Mouse (Mus musculus): ENCODE measurements around the gene Gm26897. TPM values are rescaled to one million over a fixed set of nuclear protein-coding genes. Genes with fewer than 3 reads are reported as not detected.

The Gm26897 gene
- total RNA-seq (2014; rRNA removed) (not detected in 2 replicates), polyA plus RNA-seq (2015; fragmentation: Nextera tagmentation; extraction: Ambion mirVana) (not detected in 2 replicates)

DNA sequence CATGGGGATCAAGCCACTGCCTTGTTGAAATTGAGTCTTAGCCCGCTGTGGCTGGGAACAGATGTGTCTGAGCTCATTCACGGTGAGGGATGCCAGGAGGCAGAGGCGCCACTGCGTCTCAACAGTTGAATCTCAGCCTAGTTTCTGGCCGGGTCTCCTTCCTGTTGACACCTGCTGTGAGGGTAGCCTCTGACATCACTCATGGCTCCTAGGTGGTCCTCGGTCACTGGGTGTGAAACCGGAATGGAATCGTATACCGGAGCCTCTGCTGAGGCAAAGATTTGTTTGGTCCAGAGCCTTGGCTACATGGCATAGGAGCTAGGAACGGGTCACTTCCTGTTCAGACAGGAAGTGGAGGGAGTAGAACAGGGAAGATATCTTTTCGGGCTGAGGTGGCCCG lies at the start of gene Gm26897:
Gm26897 (plus strand) TSS at position 74 of the 400 bp plus-strand sequence.
- TF ChIP-seq CTCF (IDR thresholded peaks at IDR 0.05), result no peak
- Histone ChIP-seq H3K9ac (replicated peaks; ENCODE audit: low read length, poor library complexity, severe bottlenecking) (no peak within 1 kb of the TSS), H3K4me3 (ENCODE audit: low read depth, low read length) (no peak within 1 kb of the TSS), H3K4me1 (ENCODE audit: insufficient read depth, low read length) (no peaks in the 10 kb centered on the region; the same call in 1 of the 2 replicates), H3K27me3 (ENCODE audit: insufficient read depth, low read length) (no peaks in the 10 kb centered on the region), H3K4me2 (ENCODE audit: low read depth, low read length, poor library complexity, severe bottlenecking) (no peak within 1 kb of the TSS), H3K9me3 (ENCODE audit: low read length) (no peaks in the 10 kb centered on the region), H3K27ac (ENCODE audit: low read depth, low read length) (no peak within 1 kb of the TSS), H3K36me3 (ENCODE audit: insufficient read depth, low read length) (no peaks in the 10 kb centered on the region)
- 88% methylated on average over 12 of the region's 12 CpGs for WGBS
- no peak for DNase-seq (ENCODE audit: low spot score)
- ATAC-seq (ENCODE audit: low FRiP score), result no peak

DNA sequence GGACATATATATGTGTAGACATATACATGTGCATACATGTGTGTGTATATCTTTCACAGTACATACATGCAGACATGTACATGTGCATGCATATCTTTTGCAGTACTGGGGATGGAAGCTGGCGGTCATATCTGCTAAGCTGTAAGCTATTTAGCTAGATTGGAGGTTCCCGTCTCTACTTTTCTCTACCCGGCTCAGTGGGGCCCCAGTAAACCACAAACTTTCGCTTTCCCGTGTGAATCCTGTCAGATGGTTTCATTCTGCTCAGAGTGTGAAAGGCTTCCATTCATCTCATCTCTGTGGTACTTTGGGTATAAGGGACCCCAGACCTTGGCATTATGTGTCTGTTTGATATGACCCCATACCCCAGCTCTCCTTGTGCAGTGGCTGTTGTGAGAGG lies 46.4 kb upstream of the Gm26897 start:
- ATAC-seq (ENCODE audit: low FRiP score) (no peak), DNase-seq (ENCODE audit: low spot score) (no peak)

DNA sequence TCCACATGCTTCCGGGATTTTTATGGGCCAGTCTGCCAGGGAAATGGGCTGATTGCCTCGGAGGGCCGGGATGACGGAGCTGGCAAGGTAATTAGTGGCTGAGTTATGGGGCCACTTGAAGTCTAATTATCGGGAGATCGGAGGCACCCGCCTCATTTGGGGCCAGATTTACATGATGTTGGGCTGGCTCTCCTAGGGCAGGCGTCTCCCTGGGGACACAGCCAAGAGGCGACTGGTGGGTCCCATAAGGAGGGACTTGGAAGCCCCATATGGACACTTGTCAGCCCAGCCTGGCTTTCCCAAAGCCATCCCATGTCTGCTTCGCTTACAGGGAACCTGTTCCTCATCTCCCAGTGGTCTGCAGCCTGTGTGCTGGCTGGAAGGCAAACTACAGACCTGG lies 45.1 kb upstream of the Gm26897 start:
- no peaks in the 10 kb centered on the region for H3K9me3 ChIP-seq (ENCODE audit: low read length)
- no peak overlapping the region for H3K4me3 ChIP-seq (ENCODE audit: low read depth, low read length)
- H3K36me3 ChIP-seq (ENCODE audit: insufficient read depth, low read length), result no peaks in the 10 kb centered on the region
- no peak overlapping the region for H3K9ac ChIP-seq (replicated peaks; ENCODE audit: low read length, poor library complexity, severe bottlenecking)
- TF ChIP-seq CTCF (IDR thresholded peaks at IDR 0.05), result no peak
- DNase-seq (ENCODE audit: low spot score) (no peak), ATAC-seq (ENCODE audit: low FRiP score) (no peak)
- H3K4me1 ChIP-seq (ENCODE audit: insufficient read depth, low read length), result no peaks in the 10 kb centered on the region; the same call in 1 of the 2 replicates
- no peak overlapping the region for H3K27ac ChIP-seq (ENCODE audit: low read depth, low read length)
- no peak overlapping the region for H3K4me2 ChIP-seq (ENCODE audit: low read depth, low read length, poor library complexity, severe bottlenecking)
- H3K27me3 ChIP-seq (ENCODE audit: insufficient read depth, low read length), result no peaks in the 10 kb centered on the region
- 66% methylated on average over 10 of the region's 10 CpGs for WGBS

More for the DNA sequence above, 46.4 kb upstream of the Gm26897 start:
- Histone ChIP-seq H3K9me3 (ENCODE audit: low read length) (no peaks in the 10 kb centered on the region), H3K27me3 (ENCODE audit: insufficient read depth, low read length) (no peaks in the 10 kb centered on the region), H3K9ac (replicated peaks; ENCODE audit: low read length, poor library complexity, severe bottlenecking) (no peak overlapping the region), H3K36me3 (ENCODE audit: insufficient read depth, low read length) (no peaks in the 10 kb centered on the region), H3K4me1 (ENCODE audit: insufficient read depth, low read length) (no peaks in the 10 kb centered on the region; the same call in 1 of the 2 replicates), H3K4me2 (ENCODE audit: low read depth, low read length, poor library complexity, severe bottlenecking) (no peak overlapping the region), H3K27ac (ENCODE audit: low read depth, low read length) (no peak overlapping the region), H3K4me3 (ENCODE audit: low read depth, low read length) (no peak overlapping the region)
- no peak for TF ChIP-seq CTCF (IDR thresholded peaks at IDR 0.05)
- 78% methylated on average over 5 of the region's 5 CpGs for WGBS

GRCm38 (mm10) chr5:111697996-111698395 lies 35.7 kb upstream of the Gm26897 start:
- H3K36me3 ChIP-seq (ENCODE audit: insufficient read depth, low read length), result no peaks in the 10 kb centered on the region
- no peak overlapping the region for H3K9ac ChIP-seq (replicated peaks; ENCODE audit: low read length, poor library complexity, severe bottlenecking)
- ATAC-seq (ENCODE audit: low FRiP score) (no peak), DNase-seq (ENCODE audit: low spot score) (no peak)
- H3K27ac ChIP-seq (ENCODE audit: low read depth, low read length), result no peak overlapping the region
- H3K4me3 ChIP-seq (ENCODE audit: low read depth, low read length), result no peak overlapping the region
- no peaks in the 10 kb centered on the region for H3K9me3 ChIP-seq (ENCODE audit: low read length)
- H3K27me3 ChIP-seq (ENCODE audit: insufficient read depth, low read length), result no peaks in the 10 kb centered on the region
- 86% methylated on average over 7 of the region's 7 CpGs for WGBS
- no peak overlapping the region for H3K4me2 ChIP-seq (ENCODE audit: low read depth, low read length, poor library complexity, severe bottlenecking)
- peaks cover 8% of the 10 kb centered on the region; the same call in 1 of the 2 replicates for H3K4me1 ChIP-seq (ENCODE audit: insufficient read depth, low read length)
- no peak for TF ChIP-seq CTCF (IDR thresholded peaks at IDR 0.05)

DNA sequence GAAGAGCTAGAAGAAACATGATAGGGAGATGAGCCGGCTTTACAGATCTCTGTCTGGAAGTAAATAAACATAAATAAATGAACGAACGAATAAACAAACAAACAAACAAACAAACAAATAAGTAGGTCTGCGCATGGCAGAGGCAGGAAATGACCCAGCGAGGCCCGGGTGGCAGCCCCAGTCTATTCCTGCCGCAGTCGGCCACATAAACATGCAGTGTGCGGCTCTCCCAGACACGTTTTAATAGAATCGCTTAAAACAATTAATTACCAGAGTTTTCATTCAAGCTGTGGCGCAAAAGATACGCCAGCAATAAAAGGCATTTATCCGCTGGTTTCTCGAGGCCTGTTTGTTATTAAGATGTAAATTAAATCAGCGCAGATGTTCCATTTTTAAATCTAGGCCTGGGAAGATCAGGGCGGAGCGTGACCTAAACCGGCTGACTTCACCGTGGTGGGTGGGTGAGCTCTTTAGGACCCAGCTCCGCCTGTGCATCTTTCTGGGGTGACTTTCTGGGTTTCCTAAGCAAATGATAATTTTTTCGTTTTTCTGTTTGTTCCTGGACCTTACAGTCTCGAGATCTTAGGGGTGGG lies 33.9 kb upstream of the Gm26897 start:
- Histone ChIP-seq H3K27me3 (ENCODE audit: insufficient read depth, low read length) (no peaks in the 10 kb centered on the region), H3K9me3 (ENCODE audit: low read length) (no peaks in the 10 kb centered on the region), H3K27ac (ENCODE audit: low read depth, low read length) (no peak overlapping the region), H3K9ac (replicated peaks; ENCODE audit: low read length, poor library complexity, severe bottlenecking) (no peak overlapping the region), H3K4me1 (ENCODE audit: insufficient read depth, low read length) (peaks cover 12% of the 10 kb centered on the region), H3K36me3 (ENCODE audit: insufficient read depth, low read length) (no peaks in the 10 kb centered on the region), H3K4me3 (ENCODE audit: low read depth, low read length) (no peak overlapping the region), H3K4me2 (ENCODE audit: low read depth, low read length, poor library complexity, severe bottlenecking) (no peak overlapping the region)
- DNase-seq (ENCODE audit: low spot score) (no peak), ATAC-seq (ENCODE audit: low FRiP score) (no peak)
- 36% methylated on average over 23 of the region's 23 CpGs for WGBS
- TF ChIP-seq CTCF (IDR thresholded peaks at IDR 0.05), result no peak

- no peak overlapping the region for H3K9ac ChIP-seq (replicated peaks; ENCODE audit: low read length, poor library complexity, severe bottlenecking)
- H3K4me1 ChIP-seq (ENCODE audit: insufficient read depth, low read length), result peaks cover 12% of the 10 kb centered on the region
- no peak for TF ChIP-seq CTCF (IDR thresholded peaks at IDR 0.05)
- H3K36me3 ChIP-seq (ENCODE audit: insufficient read depth, low read length), result no peaks in the 10 kb centered on the region
- WGBS, result 9% methylated on average over 15 of the region's 31 CpGs
- H3K4me3 ChIP-seq (ENCODE audit: low read depth, low read length), result no peak overlapping the region
- no peak overlapping the region for H3K27ac ChIP-seq (ENCODE audit: low read depth, low read length)
- no peak for DNase-seq (ENCODE audit: low spot score)
- H3K9me3 ChIP-seq (ENCODE audit: low read length), result no peaks in the 10 kb centered on the region
- no peaks in the 10 kb centered on the region for H3K27me3 ChIP-seq (ENCODE audit: insufficient read depth, low read length)
- ATAC-seq (ENCODE audit: low FRiP score), result no peak
- H3K4me2 ChIP-seq (ENCODE audit: low read depth, low read length, poor library complexity, severe bottlenecking), result peak overlapping the region; percentile 35; the same call in 1 of the 2 replicates
These were observed 31.9 kb upstream of the Gm26897 start for GRCm38 (mm10) chr5:111701634-111702329.
